Mouse (Mus musculus): Measurements from ENCODE around the gene Lypd8.
"Not testable (repeated sequence)": the region's sequence is repeated elsewhere in the genome, so short reads cannot be mapped to it uniquely, and the experiment has no call there.

The Lypd8 gene

GRCm38 (mm10) chr11:58378763-58379278, at the start of gene Lypd8:
Gene Lypd8 (plus strand): TSS chr11:58379043.
- in situ Hi-C loops (cut with MseI, MboI) = no loop called here

GRCm38 (mm10) chr11:58329906-58330275, 49.0 kb upstream of the Lypd8 start:
- in situ Hi-C loops (cut with MseI, MboI) = no loop called here

GRCm38 (mm10) chr11:58330276-58331148, 48.3 kb upstream of the Lypd8 start, which contains the start of the genes Zfp672 and Sh3bp5l:
Gene Zfp672 (minus strand): TSS chr11:58330339.
Gene Sh3bp5l (plus strand): TSS chr11:58330724.
- in situ Hi-C loops (cut with MseI, MboI) = no loop called here

DNA sequence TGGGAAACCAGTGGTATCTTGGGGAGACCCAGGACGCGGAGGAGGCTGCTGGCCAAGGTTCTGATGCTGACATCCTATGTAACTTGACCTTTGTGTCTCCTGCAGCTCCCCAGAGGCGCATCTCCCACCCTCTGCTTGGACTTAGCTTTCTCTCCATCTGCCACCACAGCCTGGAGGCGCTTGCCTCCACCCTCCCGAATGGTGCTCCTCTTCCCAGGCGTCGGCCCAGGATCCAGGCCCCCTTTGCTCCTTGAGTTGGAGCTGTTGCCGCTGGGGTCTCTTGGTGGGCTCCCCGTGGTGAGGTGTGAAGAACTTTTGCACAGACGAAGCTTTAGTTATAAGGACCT, 47.7 kb upstream of the Lypd8 start:
- in situ Hi-C loops (cut with MseI, MboI) = no loop called here

GRCm38 (mm10) chr11:58331546-58331945, 47.3 kb upstream of the Lypd8 start:
- in situ Hi-C loops (cut with MseI, MboI) = no loop called here

GRCm38 (mm10) chr11:58334746-58335145, 44.1 kb upstream of the Lypd8 start:
- in situ Hi-C loops (cut with MseI, MboI) = no loop called here

DNA sequence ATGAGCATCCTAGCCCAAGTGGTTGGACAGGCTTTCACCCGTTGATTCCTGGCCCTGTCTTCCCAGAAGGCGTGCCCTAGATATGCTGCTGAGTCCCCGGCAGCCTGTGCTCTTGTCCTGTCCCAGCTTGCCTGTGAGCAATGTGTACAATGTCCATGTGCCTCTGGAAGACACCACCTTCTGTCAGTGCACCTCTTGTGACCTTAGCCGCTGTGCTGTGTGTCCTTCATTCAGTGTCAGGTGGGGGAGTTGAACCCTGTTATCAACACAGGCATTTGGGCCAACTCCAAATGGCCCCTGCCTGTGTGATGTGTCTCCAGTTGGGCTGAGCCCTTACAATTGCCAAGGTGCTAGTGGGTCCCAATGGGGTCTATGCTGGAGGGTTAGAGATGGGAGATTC, 32.1 kb upstream of the Lypd8 start:
- in situ Hi-C loops (cut with MseI, MboI) = no loop called here

- in situ Hi-C loops (cut with MseI, MboI) = no loop called here
Measured at GRCm38 (mm10) chr11:58350628-58351027, 28.2 kb upstream of the Lypd8 start.

DNA sequence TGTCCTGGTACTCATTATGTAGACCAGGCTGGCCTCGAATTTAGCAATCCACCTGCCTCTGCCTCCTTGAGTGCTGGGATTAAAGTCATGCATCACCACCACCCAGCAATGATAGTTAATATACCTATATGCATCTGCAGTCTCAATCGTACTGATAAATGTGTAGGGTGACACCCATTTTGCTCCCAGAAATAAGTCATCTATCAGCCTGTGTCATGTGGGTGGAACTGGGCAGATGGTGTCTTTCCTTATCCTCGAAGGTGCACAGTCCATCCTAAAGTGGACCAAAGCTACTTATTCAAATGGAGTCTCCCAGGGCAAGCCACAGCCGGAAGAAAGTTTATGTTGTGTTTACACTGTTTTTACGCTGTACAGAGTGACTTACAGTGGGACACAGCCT, 27.7 kb upstream of the Lypd8 start:
- in situ Hi-C loops (cut with MseI, MboI) = no loop called here

- in situ Hi-C loops (cut with MseI, MboI) = no loop called here
Measured at GRCm38 (mm10) chr11:58352681-58353548, 25.9 kb upstream of the Lypd8 start.

DNA sequence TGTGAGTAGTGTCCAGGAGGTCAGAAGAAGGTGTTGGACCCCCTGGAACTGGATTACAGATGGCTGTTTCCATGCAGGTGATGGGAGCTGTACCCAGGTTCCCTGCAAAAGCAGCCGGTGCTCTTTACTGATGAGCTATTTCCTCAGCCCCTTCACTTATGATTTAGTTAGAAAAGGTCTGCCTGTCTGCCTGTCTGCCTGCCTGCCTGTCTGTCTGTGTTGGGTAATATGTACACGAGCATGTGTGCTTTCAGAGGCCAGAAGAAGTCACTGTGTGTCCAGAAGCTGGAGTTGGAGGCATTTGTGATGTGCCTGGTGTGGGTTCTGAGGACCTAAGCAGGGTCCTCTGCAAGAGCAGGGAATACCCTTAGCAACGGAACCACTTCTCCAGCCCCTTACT, 25.1 kb upstream of the Lypd8 start:
- in situ Hi-C loops (cut with MseI, MboI) = no loop called here

DNA sequence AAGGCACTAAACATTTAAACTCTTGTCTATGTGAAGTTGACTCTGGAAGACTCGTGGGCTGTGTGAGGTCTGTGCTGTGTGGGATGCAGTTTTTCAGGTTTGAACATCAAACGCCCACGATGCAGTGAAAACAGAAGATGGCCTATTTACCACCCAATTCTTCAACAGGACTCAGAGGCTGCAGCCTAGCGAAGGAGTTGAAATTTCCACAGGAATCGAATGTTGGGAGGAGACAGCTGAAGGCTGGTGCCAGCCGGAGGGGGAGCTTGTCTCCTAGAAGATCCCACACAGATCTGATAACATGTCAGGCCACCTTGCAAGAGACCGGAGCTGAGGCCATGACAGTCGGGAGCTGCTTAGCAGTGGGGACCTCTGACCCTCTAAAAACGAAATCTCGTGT, 24.4 kb upstream of the Lypd8 start:
- in situ Hi-C loops (cut with MseI, MboI) = no loop called here

GRCm38 (mm10) chr11:58354927-58355326, 23.9 kb upstream of the Lypd8 start:
- in situ Hi-C loops (cut with MseI, MboI) = no loop called here

DNA sequence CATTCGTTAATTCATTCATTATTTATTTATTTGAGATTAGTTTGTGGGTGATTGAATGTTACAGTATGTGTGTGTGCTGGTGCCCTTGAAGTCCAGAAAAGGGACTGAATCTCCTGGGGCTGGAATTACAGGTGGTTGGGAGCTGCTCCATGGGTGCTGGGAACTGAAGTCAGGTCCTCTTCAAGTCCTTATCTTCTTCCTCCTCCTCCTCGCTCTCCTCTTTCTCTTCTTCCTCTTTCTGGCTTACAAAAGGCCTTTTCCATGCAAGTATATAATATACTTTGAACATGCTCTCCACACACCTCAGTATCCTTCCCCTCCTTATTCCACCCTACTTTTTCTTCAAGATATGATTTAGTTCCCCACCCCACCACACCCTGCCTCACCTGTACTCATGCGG, 21.8 kb upstream of the Lypd8 start:
- in situ Hi-C loops (cut with MseI, MboI) = no loop called here

GRCm38 (mm10) chr11:58357844-58358534, 20.9 kb upstream of the Lypd8 start:
- in situ Hi-C loops (cut with MseI, MboI) = no loop called here

- in situ Hi-C loops (cut with MseI, MboI) = not testable (repeated sequence)
Measured at GRCm38 (mm10) chr11:58362562-58362961, 16.3 kb upstream of the Lypd8 start.

DNA sequence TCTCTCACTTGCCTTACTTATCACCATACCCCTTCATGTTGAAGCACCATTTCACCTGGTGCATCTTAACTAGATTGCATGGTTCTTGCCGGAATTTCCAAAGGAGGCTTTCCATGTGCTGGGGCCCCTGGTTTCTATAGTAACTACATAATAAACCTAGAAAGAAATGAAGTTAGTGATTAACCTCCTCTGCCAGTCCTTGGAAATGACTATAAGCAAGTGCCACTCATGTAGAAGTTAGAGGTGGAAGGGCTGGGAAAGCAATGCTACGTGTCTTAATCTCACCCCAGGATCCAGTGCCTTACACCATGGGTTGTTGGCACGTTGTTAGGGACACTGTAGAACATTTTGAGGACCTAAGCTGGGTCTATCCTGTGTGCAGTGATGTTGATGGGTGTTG, 14.4 kb upstream of the Lypd8 start:
- in situ Hi-C loops (cut with MseI, MboI) = no loop called here

DNA sequence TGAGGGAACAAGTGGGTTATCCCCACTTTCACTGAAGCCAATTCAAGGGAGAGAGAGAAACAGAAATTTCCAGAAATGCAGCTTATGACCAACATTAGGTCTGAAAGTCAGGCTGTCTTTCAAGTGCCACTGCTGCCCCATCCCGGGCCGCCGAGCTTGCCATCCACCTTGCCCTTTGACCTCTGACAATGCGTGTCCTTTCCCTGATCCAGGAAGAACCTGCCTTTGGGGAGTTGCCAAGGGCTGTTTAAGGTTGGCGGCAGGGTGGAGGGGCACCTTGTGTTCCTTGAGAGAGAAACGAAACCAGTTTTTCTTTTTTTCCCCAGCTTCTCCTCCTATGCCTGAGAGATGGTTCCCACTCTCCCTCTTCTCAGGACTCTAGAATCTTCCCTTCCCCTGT, 12.7 kb upstream of the Lypd8 start:
- in situ Hi-C loops (cut with MseI, MboI) = not testable (repeated sequence)

DNA sequence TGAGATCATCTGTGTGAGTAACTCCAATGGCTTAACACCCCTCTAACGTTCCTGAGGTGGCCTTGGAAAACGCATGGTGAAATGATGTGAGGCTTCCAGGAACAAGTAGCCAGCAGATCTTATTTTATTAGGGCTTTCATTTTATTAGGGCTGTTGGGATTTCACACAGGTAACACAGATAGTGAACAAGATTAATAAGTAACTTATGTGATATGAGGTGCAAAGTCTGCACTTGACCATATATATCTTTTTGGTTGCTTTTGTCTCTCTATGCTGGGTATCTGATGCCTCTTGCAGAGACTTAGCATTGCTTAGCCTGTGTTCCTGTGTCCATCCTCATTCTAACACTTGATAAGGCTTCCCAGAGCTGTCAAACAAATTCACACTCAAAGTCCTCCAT, 1.6 kb upstream of the Lypd8 start:
- in situ Hi-C loops (cut with MseI, MboI) = no loop called here

DNA sequence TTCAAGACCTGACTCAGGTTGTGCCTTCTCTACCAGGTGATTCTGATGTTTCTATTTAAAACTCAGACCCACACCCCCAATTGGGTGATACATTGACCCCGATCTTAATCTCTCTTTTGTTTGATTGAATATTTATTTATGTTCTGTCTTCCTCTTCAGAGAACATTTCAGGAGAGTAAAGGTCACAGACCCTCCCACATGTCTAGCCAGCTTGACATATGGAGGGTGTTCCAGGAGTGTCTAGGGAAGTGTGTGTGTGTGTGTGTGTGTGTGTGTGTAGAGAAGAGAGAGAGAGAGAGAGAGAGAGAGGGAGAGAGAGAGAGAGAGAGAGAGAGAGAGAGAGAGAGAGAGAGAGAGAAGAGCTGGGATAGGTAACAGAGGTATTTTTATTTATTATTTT, 1.2 kb upstream of the Lypd8 start:
- in situ Hi-C loops (cut with MseI, MboI) = no loop called here

DNA sequence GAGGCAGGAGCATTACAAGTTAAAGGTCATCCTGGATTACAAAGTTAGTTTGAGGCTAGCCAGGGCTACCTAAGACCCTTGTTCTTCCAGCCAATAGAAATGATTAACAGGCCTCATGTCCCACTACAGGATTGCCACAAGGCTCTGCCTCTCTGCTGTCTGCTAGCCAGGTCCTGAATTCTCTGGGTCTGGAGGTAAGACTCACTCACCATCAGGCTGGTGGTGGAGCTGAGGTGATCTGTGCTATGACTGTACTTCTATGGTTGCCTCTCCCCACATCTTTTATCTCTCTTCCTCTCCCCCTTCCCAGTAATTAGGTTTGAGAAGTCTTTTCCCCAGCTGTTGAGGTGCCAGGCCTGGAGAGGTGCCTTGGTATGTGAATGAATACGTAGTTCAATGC, 673 bp downstream of the Lypd8 start:
- in situ Hi-C loops (cut with MseI, MboI) = no loop called here

DNA sequence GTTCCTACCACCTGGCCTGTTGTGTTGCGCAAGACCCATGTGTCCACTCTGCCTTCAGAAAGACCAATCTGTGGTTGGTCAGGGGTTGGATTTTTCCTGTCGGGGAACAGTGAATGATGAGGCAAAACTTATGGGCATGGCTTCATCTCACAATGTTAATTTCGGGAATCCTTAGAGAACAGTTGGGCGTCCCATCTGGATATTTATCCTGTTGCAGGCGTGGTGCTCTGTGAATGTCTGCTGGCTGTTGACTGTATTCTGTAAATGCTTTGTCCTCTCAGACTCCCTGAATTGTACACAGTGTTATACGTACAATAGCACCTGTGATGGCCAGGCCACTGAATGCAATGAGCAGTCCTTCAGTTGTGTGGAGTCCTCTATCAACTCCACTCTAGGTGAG, 3.6 kb downstream of the Lypd8 start:
- in situ Hi-C loops (cut with MseI, MboI) = no loop called here
